Mouse (Mus musculus) C2C12 (cell line): ENCODE data around the gene Tas2r143.

Experiments
- CEBPB ChIP-seq: IDR thresholded peaks from one replicate; pipeline ENCODE4 v1.6.1; 2011; ENCODE audit warnings: low read depth, mild to moderate bottlenecking, control low read depth, moderate library complexity
- CTCF ChIP-seq: IDR thresholded peaks from one replicate; pipeline ENCODE4 v1.5.1; 2011; ENCODE audit not compliant: control insufficient read depth, insufficient read depth, insufficient read length
- MAX ChIP-seq: IDR thresholded peaks from one replicate; pipeline ENCODE4 v1.6.1; 2011; ENCODE audit warnings: mild to moderate bottlenecking, control low read depth
- MYOD1 ChIP-seq: IDR thresholded peaks from one replicate; pipeline ENCODE4 v1.6.1; 2011; ENCODE audit warnings: low read depth; ENCODE audit not compliant: control insufficient read depth, insufficient read length
- MYOG ChIP-seq: IDR thresholded peaks from one replicate; pipeline ENCODE4 v1.6.1; 2011; ENCODE audit not compliant: control insufficient read depth, insufficient read length; ENCODE audit errors: extremely low read depth
- USF1 ChIP-seq: IDR thresholded peaks from one replicate; pipeline ENCODE4 v1.6.1; 2011; ENCODE audit warnings: low read depth, mild to moderate bottlenecking, control low read depth, moderate library complexity

DNA sequence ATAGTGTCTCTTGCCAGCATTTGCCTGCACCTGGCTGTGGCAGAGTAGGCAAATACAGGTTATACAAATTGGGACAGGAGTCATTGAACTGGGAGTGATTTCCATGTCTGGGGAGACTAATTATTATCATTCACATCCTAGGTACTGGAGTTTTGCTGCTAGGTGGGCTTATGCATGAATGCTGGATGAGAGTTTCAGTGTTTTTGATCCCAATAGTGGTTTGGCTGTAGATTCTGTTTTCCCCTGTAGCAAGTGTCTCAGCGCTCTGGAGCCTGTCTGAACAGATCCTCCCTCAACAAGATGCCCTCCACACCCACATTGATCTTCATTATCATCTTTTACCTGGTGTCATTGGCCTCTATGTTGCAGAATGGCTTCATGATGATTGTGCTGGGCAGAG lies at the start of gene Tas2r143:
- TF ChIP-seq MAX (no peak), CEBPB (no peak), CTCF (no peak), USF1 (no peak), MYOD1 (no peak), MYOG (no peak)
